Mouse (Mus musculus): Measurements from ENCODE around the gene Gm49322. TPM values are rescaled to one million over a fixed set of nuclear protein-coding genes. Genes with fewer than 3 reads are reported as not detected.

Gm49322 gene
- polyA plus RNA-seq, 1 experiment from 2014 or later, result 6.0 TPM

DNA sequence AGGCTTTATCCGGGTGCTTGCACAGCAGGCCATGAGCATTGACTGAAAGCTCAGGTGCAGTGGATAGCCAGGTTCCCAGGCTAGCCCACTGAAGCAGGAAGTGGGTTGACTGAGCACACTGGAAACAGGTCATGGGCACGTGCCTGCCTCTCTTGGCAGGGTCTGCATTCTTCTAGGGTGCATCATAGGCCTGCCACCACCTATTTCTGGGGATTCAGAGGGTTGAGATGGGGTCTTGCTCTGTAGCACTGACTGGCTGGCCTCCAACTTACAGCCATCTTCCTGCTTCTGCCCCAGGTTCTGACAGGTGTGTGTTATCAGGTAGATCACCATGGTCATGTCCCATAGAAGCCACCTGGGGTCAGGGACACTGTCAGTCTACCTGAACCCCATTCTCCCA is 833 bp upstream of the Gm49322 start:
- 92% methylated on average over 2 of the region's 2 CpGs for WGBS
- H3K36me3 ChIP-seq, result peaks cover 40% of the 10 kb centered on the region
- H3K27ac ChIP-seq (replicated peaks), result no peak overlapping the region
- H3K9ac ChIP-seq (replicated peaks), result no peak overlapping the region
- no peak overlapping the region for H3K4me2 ChIP-seq (replicated peaks)
- ATAC-seq (ENCODE audit: low FRiP score, low read depth), result no peak
- H3K4me1 ChIP-seq, result peaks cover 21% of the 10 kb centered on the region
- no peaks in the 10 kb centered on the region for H3K27me3 ChIP-seq
- H3K4me3 ChIP-seq, result no peak overlapping the region
- no peaks in the 10 kb centered on the region for H3K9me3 ChIP-seq

DNA sequence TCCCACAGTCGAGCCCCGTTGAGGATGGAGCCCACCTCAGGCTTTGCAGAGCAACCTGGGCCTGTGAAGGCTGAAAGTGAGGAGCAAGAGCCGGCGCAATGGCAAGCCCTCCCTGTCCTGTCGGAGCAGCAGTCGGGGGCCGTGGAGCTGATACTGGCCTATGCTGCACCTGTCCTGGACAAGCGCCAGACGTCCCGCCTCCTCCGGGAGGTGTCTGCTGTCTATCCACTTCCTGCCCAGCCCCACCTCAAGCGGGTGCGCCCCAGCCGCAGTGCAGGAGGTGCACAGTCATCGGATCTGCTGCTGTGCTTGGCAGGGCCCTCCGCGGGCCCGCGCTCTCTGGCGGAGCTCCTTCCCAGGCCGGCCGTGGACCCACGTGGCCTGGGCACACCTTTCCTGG is 485 bp downstream of the Gm49322 start:
- no peak overlapping the region for H3K4me3 ChIP-seq
- H3K9me3 ChIP-seq, result no peaks in the 10 kb centered on the region
- peaks cover 47% of the 10 kb centered on the region for H3K36me3 ChIP-seq
- H3K9ac ChIP-seq (replicated peaks), result no peak overlapping the region
- peaks cover 21% of the 10 kb centered on the region for H3K4me1 ChIP-seq
- ATAC-seq (ENCODE audit: low FRiP score, low read depth), result no peak
- 92% methylated on average over 23 of the region's 23 CpGs for WGBS
- no peaks in the 10 kb centered on the region for H3K27me3 ChIP-seq
- no peak overlapping the region for H3K27ac ChIP-seq (replicated peaks)
- no peak overlapping the region for H3K4me2 ChIP-seq (replicated peaks)

DNA sequence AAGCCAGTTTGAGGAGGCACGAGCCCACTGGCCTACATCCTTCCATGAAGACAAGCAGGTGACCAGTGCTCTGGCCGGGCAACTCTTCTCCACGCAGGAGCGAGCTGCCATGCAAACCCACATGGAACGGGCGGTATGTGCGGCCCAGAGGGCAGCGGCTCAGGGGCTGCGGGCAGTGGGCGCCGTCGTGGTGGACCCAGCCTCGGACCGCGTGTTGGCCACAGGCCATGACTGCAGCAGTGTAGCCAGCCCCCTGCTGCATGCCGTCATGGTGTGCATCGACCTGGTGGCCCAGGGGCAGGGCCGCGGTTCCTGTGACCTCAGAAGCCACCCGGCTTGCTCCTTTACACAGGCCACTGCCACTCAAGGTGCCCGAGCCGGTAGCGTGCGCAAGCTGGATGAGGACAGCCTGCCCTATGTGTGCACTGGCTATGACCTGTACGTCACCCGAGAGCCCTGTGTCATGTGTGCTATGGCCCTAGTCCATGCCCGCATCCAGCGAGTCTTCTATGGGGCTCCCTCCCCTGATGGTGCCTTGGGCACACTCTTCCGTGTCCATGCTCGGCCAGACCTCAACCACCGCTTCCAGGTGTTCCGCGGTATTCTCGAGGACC is 1.0 kb downstream of the Gm49322 start:
- Histone ChIP-seq H3K36me3 (peaks cover 52% of the 10 kb centered on the region), H3K27ac (replicated peaks) (no peak overlapping the region), H3K27me3 (no peaks in the 10 kb centered on the region), H3K4me3 (no peak overlapping the region), H3K9me3 (no peaks in the 10 kb centered on the region), H3K4me1 (peaks cover 21% of the 10 kb centered on the region), H3K9ac (replicated peaks) (no peak overlapping the region; the same call in 1 of the 2 replicates), H3K4me2 (replicated peaks) (no peak overlapping the region)
- WGBS, result 95% methylated on average over 34 of the region's 34 CpGs
- no peak for ATAC-seq (ENCODE audit: low FRiP score, low read depth)

DNA sequence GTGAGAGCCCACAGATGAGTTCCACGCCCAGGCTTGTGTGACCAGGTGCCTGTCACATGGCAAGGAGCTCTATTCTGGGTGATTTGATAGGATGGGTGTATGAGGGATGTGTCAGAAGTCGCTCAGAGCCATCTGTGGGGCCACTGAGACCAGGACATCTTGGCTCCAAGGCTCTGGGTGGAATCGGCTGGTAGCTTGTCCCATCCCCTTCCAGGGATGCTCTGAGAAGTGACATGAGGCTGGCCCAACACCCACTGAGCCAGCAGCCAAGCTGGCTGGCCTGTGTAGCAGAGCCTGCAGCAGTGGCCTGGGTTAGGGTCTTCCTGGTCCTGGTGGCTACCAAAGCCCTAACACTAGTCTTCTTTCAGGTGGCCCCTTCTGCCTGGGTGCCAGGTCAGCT is 2.6 kb downstream of the Gm49322 start:
- peaks cover 14% of the 10 kb centered on the region for H3K4me1 ChIP-seq
- no peak overlapping the region for H3K27ac ChIP-seq (replicated peaks)
- peaks cover 61% of the 10 kb centered on the region for H3K36me3 ChIP-seq
- H3K9ac ChIP-seq (replicated peaks), result no peak overlapping the region
- no peaks in the 10 kb centered on the region for H3K9me3 ChIP-seq
- WGBS, result 91% methylated on average over 3 of the region's 3 CpGs
- H3K4me2 ChIP-seq (replicated peaks), result no peak overlapping the region
- no peaks in the 10 kb centered on the region for H3K27me3 ChIP-seq
- no peak overlapping the region for H3K4me3 ChIP-seq
- ATAC-seq (ENCODE audit: low FRiP score, low read depth), result no peak

DNA sequence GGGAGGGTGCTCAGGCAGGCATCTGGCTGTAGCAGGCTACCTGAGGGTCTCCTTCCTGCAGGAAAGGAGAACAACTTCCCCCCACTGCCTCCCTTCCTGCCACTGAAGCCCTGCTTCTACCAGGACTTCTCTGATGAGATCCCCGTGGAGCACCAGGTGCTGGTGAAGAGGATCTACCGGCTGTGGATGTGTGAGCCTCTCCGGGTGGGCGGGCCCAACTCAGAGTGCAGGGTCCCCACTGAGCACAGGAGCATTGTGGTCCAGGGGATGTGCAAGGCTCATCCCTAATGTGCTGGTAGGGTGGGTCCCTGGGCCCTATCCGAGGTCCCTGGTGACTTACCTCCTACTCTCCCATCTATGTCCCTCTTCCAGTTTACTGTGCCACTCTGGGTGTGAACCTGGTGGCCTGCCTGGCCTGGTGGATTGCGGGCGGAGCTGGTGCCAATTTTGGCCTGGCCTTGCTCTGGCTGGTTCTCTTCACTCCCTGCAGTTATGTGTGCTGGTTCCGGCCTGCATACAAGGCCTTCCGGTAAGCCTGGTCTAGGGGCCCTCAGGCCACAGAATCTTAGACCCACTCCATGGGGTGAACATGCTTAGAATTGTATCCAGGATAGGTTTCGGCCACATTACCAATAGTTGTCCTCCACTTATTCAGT is 3.6 kb downstream of the Gm49322 start:
- Histone ChIP-seq H3K27ac (replicated peaks) (no peak overlapping the region), H3K4me3 (no peak overlapping the region), H3K9ac (replicated peaks) (no peak overlapping the region), H3K36me3 (peaks cover 65% of the 10 kb centered on the region), H3K4me2 (replicated peaks) (no peak overlapping the region), H3K4me1 (peaks cover 4% of the 10 kb centered on the region; the same call in 1 of the 2 replicates), H3K27me3 (no peaks in the 10 kb centered on the region), H3K9me3 (no peaks in the 10 kb centered on the region)
- 92% methylated on average over 10 of the region's 10 CpGs for WGBS
- no peak for ATAC-seq (ENCODE audit: low FRiP score, low read depth)

DNA sequence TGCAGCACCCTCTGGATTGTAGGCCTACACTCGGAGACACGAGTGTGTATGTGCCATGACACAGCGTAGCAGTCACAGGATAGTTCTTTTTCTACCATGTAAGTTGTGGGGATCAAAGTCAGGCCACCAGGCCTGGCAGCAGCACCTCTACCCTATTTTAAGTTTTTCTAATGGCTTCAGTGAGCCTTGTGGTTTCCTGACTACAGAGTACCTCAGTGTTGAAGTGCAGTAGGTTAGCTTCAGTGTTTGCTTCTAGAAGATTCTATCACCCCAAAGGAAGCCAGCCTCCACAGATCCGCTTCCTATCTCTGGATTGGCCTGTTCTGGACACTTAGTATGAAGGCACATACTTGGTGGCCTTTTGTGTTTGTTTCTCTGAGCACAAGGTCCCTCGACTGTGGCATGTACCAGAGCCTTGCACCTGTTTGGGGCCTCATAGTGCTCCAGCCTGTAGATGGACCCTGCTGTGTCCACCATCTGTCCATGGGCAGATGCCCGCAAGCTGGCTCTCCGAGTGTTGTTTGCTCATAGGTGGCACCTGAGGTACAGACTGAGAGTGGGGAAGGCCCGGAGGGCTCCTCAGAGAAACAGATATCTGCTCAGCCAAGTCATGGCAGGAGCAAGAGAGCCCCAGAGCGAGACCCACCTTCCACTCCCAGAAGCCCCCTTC is 4.4 kb downstream of the Gm49322 start:
- Histone ChIP-seq H3K27ac (replicated peaks) (no peak overlapping the region), H3K9me3 (no peaks in the 10 kb centered on the region), H3K4me1 (no peaks in the 10 kb centered on the region), H3K4me3 (no peak overlapping the region), H3K36me3 (peaks cover 73% of the 10 kb centered on the region), H3K9ac (replicated peaks) (no peak overlapping the region), H3K4me2 (replicated peaks) (no peak overlapping the region), H3K27me3 (no peaks in the 10 kb centered on the region)
- WGBS, result 95% methylated on average over 9 of the region's 9 CpGs
- ATAC-seq (ENCODE audit: low FRiP score, low read depth), result no peak

DNA sequence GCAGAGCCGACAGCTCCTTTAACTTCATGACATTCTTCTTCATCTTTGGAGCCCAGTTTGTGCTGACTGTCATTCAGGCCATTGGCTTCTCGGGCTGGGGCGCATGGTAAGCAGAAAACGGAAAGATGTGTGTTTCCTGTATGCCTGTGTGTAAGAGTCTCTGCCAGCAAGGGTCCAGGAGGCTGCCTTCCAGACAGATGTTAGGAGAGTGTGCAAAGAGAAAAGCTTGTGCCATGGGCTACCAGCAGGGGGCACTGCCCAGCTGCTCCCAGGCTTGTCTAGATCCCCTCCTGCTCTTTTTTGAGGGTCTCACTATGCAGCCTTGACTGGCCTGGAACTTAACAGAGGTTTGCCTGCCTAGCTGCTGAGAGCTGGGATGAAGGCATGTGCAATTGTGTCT is 5.2 kb downstream of the Gm49322 start:
- Histone ChIP-seq H3K36me3 (peaks cover 80% of the 10 kb centered on the region), H3K4me3 (no peak overlapping the region), H3K9ac (replicated peaks) (no peak overlapping the region), H3K9me3 (no peaks in the 10 kb centered on the region), H3K4me1 (no peaks in the 10 kb centered on the region), H3K4me2 (replicated peaks) (no peak overlapping the region), H3K27ac (replicated peaks) (no peak overlapping the region), H3K27me3 (no peaks in the 10 kb centered on the region)
- WGBS, result 71% methylated on average over 4 of the region's 4 CpGs
- no peak for ATAC-seq (ENCODE audit: low FRiP score, low read depth)

DNA sequence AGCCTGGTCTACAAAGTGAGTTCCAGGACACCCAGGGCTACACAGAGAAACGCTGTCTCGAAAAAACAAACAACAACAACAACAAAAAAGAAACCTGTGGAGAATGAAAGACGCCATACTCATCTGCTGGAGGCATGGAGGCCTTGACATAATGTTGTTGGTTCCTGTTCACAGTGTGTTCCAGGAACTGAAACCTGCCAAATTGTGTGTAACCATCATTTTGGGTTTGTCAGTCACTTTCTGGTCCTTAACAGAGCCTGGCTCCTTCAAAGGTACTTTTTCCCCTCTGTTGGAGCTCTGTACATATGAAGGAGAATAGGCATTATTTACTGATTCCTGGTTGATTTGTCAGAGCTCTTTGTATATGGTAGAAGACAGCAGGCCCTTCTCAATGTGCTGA is 6.1 kb downstream of the Gm49322 start:
- Histone ChIP-seq H3K4me1 (no peaks in the 10 kb centered on the region), H3K36me3 (peaks cover 71% of the 10 kb centered on the region)
- 93% methylated on average over 3 of the region's 3 CpGs for WGBS

DNA sequence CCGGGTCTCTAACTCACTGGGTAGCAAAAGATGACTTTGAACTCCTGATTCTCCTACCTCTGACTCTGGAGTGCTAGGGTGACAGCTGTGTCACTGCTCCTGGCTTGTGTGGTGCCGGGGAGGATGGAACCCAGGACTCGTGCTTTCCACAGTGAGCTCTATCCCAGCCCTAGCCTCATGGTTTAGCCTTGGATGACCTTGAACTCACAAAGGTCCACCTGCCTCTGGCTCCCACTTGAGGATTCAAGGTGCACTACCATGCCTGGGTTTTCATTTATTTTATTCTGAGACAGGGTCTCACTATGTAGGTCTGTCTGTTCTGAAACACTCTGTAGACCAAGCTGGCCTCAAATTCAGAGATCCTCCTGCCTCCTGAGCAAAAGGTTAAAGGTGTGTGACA is 8.0 kb downstream of the Gm49322 start:
- no peak for ATAC-seq (ENCODE audit: low FRiP score, low read depth)
- Histone ChIP-seq H3K27me3 (no peaks in the 10 kb centered on the region), H3K4me2 (replicated peaks) (no peak overlapping the region), H3K9ac (replicated peaks) (no peak overlapping the region), H3K9me3 (no peaks in the 10 kb centered on the region), H3K27ac (replicated peaks) (no peak overlapping the region), H3K4me1 (no peaks in the 10 kb centered on the region), H3K4me3 (no peak overlapping the region), H3K36me3 (peaks cover 52% of the 10 kb centered on the region)
- 92% methylated on average over 3 of the region's 3 CpGs for WGBS

More for the DNA sequence above, 6.1 kb downstream of the Gm49322 start:
- no peaks in the 10 kb centered on the region for H3K27me3 ChIP-seq
- no peak overlapping the region for H3K9ac ChIP-seq (replicated peaks)
- H3K4me3 ChIP-seq, result no peak overlapping the region
- no peak overlapping the region for H3K4me2 ChIP-seq (replicated peaks)
- no peaks in the 10 kb centered on the region for H3K9me3 ChIP-seq
- ATAC-seq (ENCODE audit: low FRiP score, low read depth), result no peak
- H3K27ac ChIP-seq (replicated peaks), result no peak overlapping the region

DNA sequence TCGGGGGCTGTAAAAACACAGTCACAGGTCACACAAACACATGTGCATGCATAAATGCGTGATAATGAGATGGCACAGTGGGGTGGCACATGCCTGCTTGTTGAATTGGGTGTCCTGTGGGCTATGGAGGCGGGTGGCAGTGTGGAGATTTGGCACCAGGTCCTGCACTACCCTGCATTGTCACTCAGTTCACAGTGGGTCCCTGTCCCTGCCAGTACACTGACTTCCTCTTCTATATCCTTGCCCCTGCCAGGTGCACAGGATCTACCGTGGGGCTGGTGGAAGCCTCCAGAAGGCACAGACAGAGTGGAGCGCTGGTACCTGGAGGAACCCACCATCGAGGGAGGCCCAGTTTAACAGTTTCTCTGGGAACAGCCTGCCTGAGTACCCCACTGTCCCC is 8.5 kb downstream of the Gm49322 start:
- Histone ChIP-seq H3K36me3 (peaks cover 47% of the 10 kb centered on the region), H3K4me2 (replicated peaks) (no peak overlapping the region), H3K4me1 (no peaks in the 10 kb centered on the region), H3K9ac (replicated peaks) (no peak overlapping the region), H3K27ac (replicated peaks) (no peak overlapping the region), H3K4me3 (no peak overlapping the region), H3K27me3 (no peaks in the 10 kb centered on the region), H3K9me3 (no peaks in the 10 kb centered on the region)
- 90% methylated on average over 6 of the region's 6 CpGs for WGBS
- ATAC-seq (ENCODE audit: low FRiP score, low read depth), result no peak

DNA sequence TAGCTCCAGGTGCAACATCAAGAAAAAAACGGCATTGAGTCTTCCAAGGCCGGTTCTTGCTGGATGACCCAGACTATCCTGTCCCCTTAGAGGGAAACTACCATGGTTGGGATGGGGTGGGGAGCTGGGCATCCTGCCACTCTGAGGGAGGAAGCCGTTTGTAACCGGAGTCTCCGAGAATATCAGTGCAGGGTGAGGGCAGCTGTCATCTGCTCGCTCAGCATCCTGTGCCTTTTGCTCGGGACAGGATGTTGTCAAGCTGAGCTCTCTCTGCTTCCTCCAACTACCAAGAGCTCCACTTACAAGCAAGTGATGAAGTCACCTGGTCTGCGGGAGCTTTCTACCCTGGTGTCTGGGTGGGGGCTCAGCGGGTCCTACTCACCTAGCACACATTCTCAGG is 12.4 kb downstream of the Gm49322 start:
- ATAC-seq (ENCODE audit: low FRiP score, low read depth), result no peak

DNA sequence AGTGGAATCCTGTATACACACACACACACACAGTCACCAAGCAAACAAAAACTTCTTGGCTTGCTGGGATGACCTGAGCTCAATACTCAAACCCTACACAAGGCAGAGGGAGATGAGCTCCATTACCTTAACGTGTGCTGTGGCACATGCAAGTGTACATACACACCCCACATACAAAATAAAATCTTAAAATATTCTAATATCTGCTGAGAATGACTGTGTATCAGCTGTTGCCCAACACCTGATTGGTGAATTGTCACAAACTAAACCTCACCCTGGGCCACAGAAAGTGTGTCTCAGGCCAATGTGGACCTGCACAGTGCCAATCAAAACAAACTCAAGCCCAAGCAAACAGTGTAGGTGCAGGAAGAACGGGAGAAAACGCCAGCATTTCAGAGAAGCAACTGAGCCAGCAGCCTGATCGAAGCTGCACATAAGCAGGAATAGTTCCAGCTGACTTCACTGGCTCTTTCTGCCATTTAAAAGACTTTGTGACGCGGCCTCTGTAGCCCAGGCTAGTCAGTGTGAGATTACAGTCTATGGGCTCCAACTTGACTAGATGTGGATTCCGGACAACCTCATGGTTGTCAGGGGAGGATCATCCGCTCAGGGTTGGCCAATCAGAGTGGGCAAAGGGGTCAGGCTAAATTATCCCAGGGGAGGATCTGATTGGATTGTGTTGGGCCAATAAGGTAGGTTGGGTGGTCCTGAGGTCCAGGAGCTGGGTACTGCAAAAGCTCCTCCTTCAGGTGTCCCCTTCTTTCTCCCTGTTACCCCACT is 13.8 kb downstream of the Gm49322 start:
- Histone ChIP-seq H3K27me3 (no peaks in the 10 kb centered on the region), H3K4me2 (replicated peaks) (no peak overlapping the region), H3K4me1 (peaks cover 22% of the 10 kb centered on the region), H3K9me3 (no peaks in the 10 kb centered on the region), H3K9ac (replicated peaks) (no peak overlapping the region), H3K4me3 (no peak overlapping the region), H3K36me3 (peaks cover 13% of the 10 kb centered on the region), H3K27ac (replicated peaks) (no peak overlapping the region)
- ATAC-seq (ENCODE audit: low FRiP score, low read depth), result no peak
- 36% methylated on average over 8 of the region's 8 CpGs for WGBS

More for the DNA sequence above, 12.4 kb downstream of the Gm49322 start:
- no peak overlapping the region for H3K4me3 ChIP-seq
- no peaks in the 10 kb centered on the region for H3K27me3 ChIP-seq
- WGBS, result 78% methylated on average over 9 of the region's 9 CpGs
- no peak overlapping the region for H3K27ac ChIP-seq (replicated peaks)
- peaks cover 19% of the 10 kb centered on the region for H3K36me3 ChIP-seq
- no peak overlapping the region for H3K9ac ChIP-seq (replicated peaks)
- no peaks in the 10 kb centered on the region for H3K9me3 ChIP-seq
- no peak overlapping the region for H3K4me2 ChIP-seq (replicated peaks)
- H3K4me1 ChIP-seq, result peaks cover 7% of the 10 kb centered on the region
